Mouse (Mus musculus): ENCODE data around the gene Dnajc5. TPM values are rescaled to one million over a fixed set of nuclear protein-coding genes. Genes with fewer than 3 reads are reported as not detected.

The Dnajc5 gene
- 87.7 and 92.0 TPM in 2 replicates for polyA plus RNA-seq (2015; fragmentation: Nextera tagmentation; extraction: Ambion mirVana)

DNA sequence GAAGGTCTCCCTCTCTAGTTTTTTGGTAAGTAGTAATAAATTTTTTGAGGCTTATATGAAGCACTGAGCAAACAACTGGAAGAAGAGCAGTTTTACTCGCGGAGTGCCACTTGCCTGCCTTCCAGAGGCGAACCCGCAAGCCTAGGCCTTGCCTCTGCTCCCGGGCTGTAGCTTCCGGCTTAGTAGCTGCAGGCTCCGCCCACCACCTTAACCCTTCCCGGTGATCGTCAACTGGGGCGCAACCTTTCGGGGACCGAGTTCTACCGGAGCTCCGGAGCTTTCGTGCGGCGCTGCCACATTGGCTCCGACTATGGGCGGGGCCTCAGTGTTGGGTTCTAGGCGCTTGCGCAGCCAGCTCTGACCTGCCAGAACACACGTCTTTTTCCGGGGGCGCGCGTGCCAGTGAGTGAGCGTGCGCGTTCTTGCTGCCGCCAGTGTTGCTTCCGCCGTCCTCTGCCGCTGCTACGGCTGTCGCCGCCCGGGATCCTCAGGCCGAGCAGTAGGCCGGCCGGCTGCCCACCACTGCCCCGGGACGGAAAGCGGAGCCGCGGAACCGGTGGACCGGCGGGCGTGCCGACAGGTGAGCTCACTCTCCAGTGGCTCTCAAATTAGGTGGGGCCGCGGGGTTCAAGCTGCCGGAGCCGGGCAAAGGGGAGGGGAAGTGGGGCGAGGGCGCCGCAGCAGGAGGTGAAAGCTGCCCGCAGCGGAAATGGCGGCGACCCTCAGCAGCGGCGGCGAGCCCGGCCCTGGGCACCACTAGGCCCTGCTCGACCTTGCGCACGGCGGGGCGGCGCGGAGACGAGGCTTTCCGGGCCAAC, at the start of gene Dnajc5:
TSS of gene Dnajc5 (plus strand) at position 368 of the 818 bp plus-strand sequence.
- H3K36me3 ChIP-seq, result peaks cover 29% of the 10 kb centered on the region
- H3K9ac ChIP-seq, result peak within 1 kb of the TSS; percentile 92
- under 1% methylated on average over 74 of the region's 74 CpGs for WGBS
- peak; percentile 98 for ATAC-seq (ENCODE audit: insufficient number of reproducible peaks, low FRiP score, low TSS enrichment, low read depth)
- no peaks in the 10 kb centered on the region for H3K9me3 ChIP-seq (replicated peaks)
- H3K4me1 ChIP-seq, result peaks cover 29% of the 10 kb centered on the region
- peak within 1 kb of the TSS; percentile 94 for H3K4me3 ChIP-seq (replicated peaks)
- peak within 1 kb of the TSS; percentile 60 for H3K4me2 ChIP-seq (replicated peaks)
- peak within 1 kb of the TSS; percentile 98 for H3K27ac ChIP-seq (replicated peaks)
- no peaks in the 10 kb centered on the region for H3K27me3 ChIP-seq

DNA sequence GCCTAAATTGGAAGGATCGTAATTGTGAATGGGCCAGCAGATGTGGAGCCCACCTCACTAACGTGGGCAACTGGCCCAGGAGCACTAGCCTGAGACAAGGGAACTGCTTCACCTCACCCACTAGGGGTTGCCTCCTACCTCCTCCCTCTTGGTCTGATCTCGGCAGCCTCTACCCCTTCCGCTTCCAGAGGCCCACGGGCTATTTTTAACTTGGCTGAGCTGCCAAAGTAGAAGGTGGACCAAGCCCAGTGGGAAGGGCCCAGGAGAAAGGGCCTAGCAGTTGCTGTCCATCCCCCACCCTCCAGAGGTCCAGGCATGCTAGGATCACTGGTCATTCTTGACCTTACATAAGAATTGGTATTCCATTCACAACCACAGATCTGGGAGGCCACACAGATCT, 49.0 kb upstream of the Dnajc5 start:
- H3K4me1 ChIP-seq, result no peaks in the 10 kb centered on the region
- H3K9ac ChIP-seq, result no peak overlapping the region
- H3K27ac ChIP-seq (replicated peaks), result no peak overlapping the region
- 51% methylated on average over 5 of the region's 5 CpGs for WGBS
- H3K4me2 ChIP-seq (replicated peaks), result no peak overlapping the region
- peak; percentile 51 for ATAC-seq (ENCODE audit: insufficient number of reproducible peaks, low FRiP score, low TSS enrichment, low read depth)
- H3K36me3 ChIP-seq, result no peaks in the 10 kb centered on the region
- H3K4me3 ChIP-seq (replicated peaks), result no peak overlapping the region
- no peaks in the 10 kb centered on the region for H3K27me3 ChIP-seq
- no peaks in the 10 kb centered on the region for H3K9me3 ChIP-seq (replicated peaks)

DNA sequence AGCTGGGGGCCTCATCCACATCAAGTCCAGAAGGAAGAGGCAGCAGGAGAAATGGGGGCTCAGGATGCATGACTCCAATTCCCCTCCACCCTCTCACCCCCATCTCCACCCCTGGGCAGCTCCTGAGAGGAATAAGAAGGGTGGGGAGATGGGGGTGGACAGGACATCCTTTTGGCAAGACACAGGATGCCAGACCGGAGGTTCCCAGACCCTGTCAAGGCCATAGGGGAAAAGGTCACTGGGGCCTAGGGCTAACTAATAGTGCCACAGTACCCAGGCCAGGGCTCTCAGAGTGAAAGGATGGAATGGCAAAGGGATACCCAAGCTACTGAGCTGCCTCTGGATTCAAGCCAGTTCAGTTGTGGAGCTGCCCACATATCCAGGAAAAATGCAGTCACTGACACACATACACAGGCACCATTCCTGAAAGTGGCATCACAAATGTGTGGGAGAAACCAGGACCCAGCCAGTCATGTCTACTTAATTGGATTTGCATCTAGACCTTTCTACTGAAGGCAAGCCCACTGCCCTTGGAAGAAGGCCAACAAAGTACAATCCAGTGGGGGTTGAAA, 47.9 kb upstream of the Dnajc5 start:
- H3K27ac ChIP-seq (replicated peaks), result no peak overlapping the region
- no peaks in the 10 kb centered on the region for H3K9me3 ChIP-seq (replicated peaks)
- no peak overlapping the region for H3K4me2 ChIP-seq (replicated peaks)
- no peak for ATAC-seq (ENCODE audit: insufficient number of reproducible peaks, low FRiP score, low TSS enrichment, low read depth)
- no peaks in the 10 kb centered on the region for H3K27me3 ChIP-seq
- H3K36me3 ChIP-seq, result no peaks in the 10 kb centered on the region
- H3K9ac ChIP-seq, result no peak overlapping the region
- H3K4me3 ChIP-seq (replicated peaks), result no peak overlapping the region
- WGBS, result 45% methylated on average over 1 of the region's 1 CpGs
- H3K4me1 ChIP-seq, result no peaks in the 10 kb centered on the region

- H3K27me3 ChIP-seq, result no peaks in the 10 kb centered on the region
- no peaks in the 10 kb centered on the region for H3K36me3 ChIP-seq
- no peak overlapping the region for H3K4me3 ChIP-seq (replicated peaks)
- H3K27ac ChIP-seq (replicated peaks), result no peak overlapping the region
- ATAC-seq (ENCODE audit: insufficient number of reproducible peaks, low FRiP score, low TSS enrichment, low read depth), result no peak
- WGBS, result 48% methylated on average over 2 of the region's 2 CpGs
- no peaks in the 10 kb centered on the region for H3K9me3 ChIP-seq (replicated peaks)
- no peak overlapping the region for H3K4me2 ChIP-seq (replicated peaks)
- no peak overlapping the region for H3K9ac ChIP-seq
- H3K4me1 ChIP-seq, result no peaks in the 10 kb centered on the region
Measured at GRCm38 (mm10) chr2:181483120-181483519, 37.2 kb upstream of the Dnajc5 start.

- Histone ChIP-seq H3K9ac (no peak overlapping the region), H3K27ac (replicated peaks) (no peak overlapping the region), H3K4me1 (no peaks in the 10 kb centered on the region), H3K9me3 (replicated peaks) (no peaks in the 10 kb centered on the region), H3K4me3 (replicated peaks) (no peak overlapping the region), H3K27me3 (no peaks in the 10 kb centered on the region), H3K36me3 (no peaks in the 10 kb centered on the region), H3K4me2 (replicated peaks) (no peak overlapping the region)
- no peak for ATAC-seq (ENCODE audit: insufficient number of reproducible peaks, low FRiP score, low TSS enrichment, low read depth)
- WGBS, result 33% methylated on average over 7 of the region's 7 CpGs
Measured at GRCm38 (mm10) chr2:181483562-181484318, 36.5 kb upstream of the Dnajc5 start.

- Histone ChIP-seq H3K4me1 (no peaks in the 10 kb centered on the region), H3K4me2 (replicated peaks) (no peak overlapping the region), H3K27ac (replicated peaks) (no peak overlapping the region), H3K9ac (no peak overlapping the region), H3K9me3 (replicated peaks) (no peaks in the 10 kb centered on the region), H3K4me3 (replicated peaks) (no peak overlapping the region), H3K36me3 (no peaks in the 10 kb centered on the region), H3K27me3 (no peaks in the 10 kb centered on the region)
- ATAC-seq (ENCODE audit: insufficient number of reproducible peaks, low FRiP score, low TSS enrichment, low read depth), result no peak
- 74% methylated on average over 6 of the region's 6 CpGs for WGBS
Measured at GRCm38 (mm10) chr2:181484456-181485233, 35.6 kb upstream of the Dnajc5 start.

DNA sequence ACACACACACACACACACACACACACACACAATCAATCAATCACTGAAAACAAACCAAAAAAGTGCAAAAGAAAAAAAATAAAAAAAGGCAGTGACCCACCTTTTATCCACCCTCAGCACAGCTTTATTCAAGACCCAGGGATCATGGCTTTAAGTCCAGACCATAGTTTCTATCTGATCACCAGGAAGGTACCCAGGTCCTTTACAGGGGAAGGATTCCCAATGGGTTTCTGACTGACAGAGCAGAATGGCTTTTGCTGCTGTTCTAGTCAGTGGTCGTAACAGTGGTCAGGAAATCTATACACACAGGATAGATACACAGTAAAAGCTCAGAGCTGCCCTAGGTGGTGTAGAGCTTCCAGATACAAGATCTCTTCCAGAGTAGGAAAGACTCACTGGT, 34.5 kb upstream of the Dnajc5 start:
- H3K9me3 ChIP-seq (replicated peaks), result no peaks in the 10 kb centered on the region
- no peak overlapping the region for H3K9ac ChIP-seq
- no peak overlapping the region for H3K4me2 ChIP-seq (replicated peaks)
- H3K36me3 ChIP-seq, result no peaks in the 10 kb centered on the region
- H3K27ac ChIP-seq (replicated peaks), result no peak overlapping the region
- H3K4me1 ChIP-seq, result no peaks in the 10 kb centered on the region
- 13% methylated on average over 1 of the region's 1 CpGs for WGBS
- no peak for ATAC-seq (ENCODE audit: insufficient number of reproducible peaks, low FRiP score, low TSS enrichment, low read depth)
- H3K4me3 ChIP-seq (replicated peaks), result no peak overlapping the region
- H3K27me3 ChIP-seq, result no peaks in the 10 kb centered on the region

- no peaks in the 10 kb centered on the region for H3K4me1 ChIP-seq
- H3K36me3 ChIP-seq, result no peaks in the 10 kb centered on the region
- H3K9ac ChIP-seq, result no peak overlapping the region
- ATAC-seq (ENCODE audit: insufficient number of reproducible peaks, low FRiP score, low TSS enrichment, low read depth), result peak; percentile 29; the same call in 1 of the 2 replicates
- 0 out of 2 replicates have a peak overlapping the region, but pooled peaks have one; percentile 39 for H3K27ac ChIP-seq (replicated peaks)
- H3K27me3 ChIP-seq, result no peaks in the 10 kb centered on the region
- 23% methylated on average over 5 of the region's 5 CpGs for WGBS
- H3K4me3 ChIP-seq (replicated peaks), result no peak overlapping the region
- no peaks in the 10 kb centered on the region for H3K9me3 ChIP-seq (replicated peaks)
- no peak overlapping the region for H3K4me2 ChIP-seq (replicated peaks)
Measured at GRCm38 (mm10) chr2:181487338-181488277, 32.7 kb upstream of the Dnajc5 start.

DNA sequence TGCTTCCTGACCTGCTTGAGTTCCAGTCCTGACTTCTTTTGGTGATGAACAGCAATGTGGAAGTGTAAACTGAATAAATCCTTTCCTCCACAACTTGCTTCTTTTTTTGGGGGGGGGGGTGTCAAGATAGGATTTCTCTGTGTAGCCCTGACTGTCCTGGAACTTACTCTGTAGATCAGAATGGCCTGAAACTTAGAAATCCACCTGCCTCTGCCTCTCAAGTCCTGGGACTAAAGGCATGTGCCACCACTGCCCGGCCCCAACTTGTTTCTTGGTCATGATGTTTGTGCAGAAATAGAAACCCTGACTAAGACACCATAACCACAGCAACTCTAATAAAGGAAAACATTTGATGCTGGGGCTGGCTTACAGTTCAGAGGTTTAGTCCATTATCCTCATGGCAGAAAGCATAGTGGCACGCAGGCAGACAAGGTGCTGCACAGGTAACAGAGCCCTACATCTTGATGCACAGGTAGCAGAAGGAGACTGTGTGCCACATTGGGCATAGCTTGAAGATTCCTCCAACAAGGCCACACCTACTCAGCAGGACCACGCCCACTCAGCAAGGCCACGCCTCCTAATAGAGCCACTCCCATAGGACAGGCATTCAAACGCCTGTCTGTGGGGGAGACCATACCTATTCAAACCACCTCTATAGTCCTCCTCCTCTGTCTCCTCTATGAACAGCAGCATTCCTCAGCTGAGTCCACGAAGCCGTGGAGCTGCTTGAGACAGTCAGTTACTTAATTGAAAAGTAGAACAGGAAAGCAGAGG, 28.7 kb upstream of the Dnajc5 start:
- Histone ChIP-seq H3K36me3 (no peaks in the 10 kb centered on the region), H3K9ac (no peak overlapping the region), H3K27me3 (no peaks in the 10 kb centered on the region), H3K4me1 (peaks cover 3% of the 10 kb centered on the region), H3K4me3 (replicated peaks) (no peak overlapping the region), H3K4me2 (replicated peaks) (no peak overlapping the region), H3K27ac (replicated peaks) (no peak overlapping the region), H3K9me3 (replicated peaks) (no peaks in the 10 kb centered on the region)
- ATAC-seq (ENCODE audit: insufficient number of reproducible peaks, low FRiP score, low TSS enrichment, low read depth), result no peak
- 28% methylated on average over 7 of the region's 7 CpGs for WGBS

Measured in embryonic facial prominence, embryonic 15.5 days (tissue).